Mouse (Mus musculus): ENCODE measurements around the gene Gm43720.
"Not testable (repeated sequence)": the region's sequence is repeated elsewhere in the genome, so short reads cannot be mapped to it uniquely, and the experiment has no call there.

Gene Gm43720

GRCm38 (mm10) chr5:138219864-138220263, 59.9 kb downstream of the Gm43720 start:
- no peak for DNase-seq (ENCODE audit: low spot score in 2 of 2)

GRCm38 (mm10) chr5:138216632-138217031, 63.1 kb downstream of the Gm43720 start:
- not testable (repeated sequence) for DNase-seq (ENCODE audit: low spot score in 2 of 2)
